Mouse (Mus musculus) E14TG2a.4 (cell line): ENCODE measurements around the gene Adora2a.
A peak's percentile ranks its signal among the peaks of the same experiment; 100 is the strongest.

ENCODE experiments used
- H3K27me3 ChIP-seq: 2 replicates; pipeline ENCODE4 v1.6.1; 2014; ENCODE audit warnings: low read length, control low read depth; ENCODE audit not compliant: insufficient read depth
- H3K36me3 ChIP-seq: 2 replicates; pipeline ENCODE4 v1.6.1; 2014; ENCODE audit warnings: low read length, control low read depth; ENCODE audit not compliant: insufficient read depth
- H3K4me1 ChIP-seq: replicated peaks from 2 replicates; pipeline ENCODE4 v1.6.1; 2014; ENCODE audit warnings: low read depth, low read length, control low read depth
- H3K4me3 ChIP-seq: replicated peaks from 2 replicates; pipeline ENCODE4 v1.5.1; 2014; ENCODE audit warnings: mild to moderate bottlenecking, low read length
- H3K9me3 ChIP-seq: 2 replicates; pipeline ENCODE4 v1.6.1; 2014; ENCODE audit warnings: low read length, control low read depth
- CTCF ChIP-seq: conservative IDR thresholded peaks from 2 replicates; pipeline ENCODE4 v1.5.1; 2014; ENCODE audit warnings: low read length
- NANOG ChIP-seq: IDR thresholded peaks from 2 replicates; pipeline ENCODE4 v1.6.1; 2014; ENCODE audit warnings: borderline replicate concordance, low read length, mixed read lengths
- POU5F1 ChIP-seq: IDR thresholded peaks from 2 replicates; pipeline ENCODE4 v1.6.1; 2014; ENCODE audit warnings: low read length, borderline replicate concordance

Adora2a gene

GRCm38 (mm10) chr10:75302536-75302935 lies 14.1 kb upstream of the Adora2a start:
- Histone ChIP-seq H3K4me3 (no peak overlapping the region), H3K36me3 (peaks cover 79% of the 10 kb centered on the region), H3K4me1 (no peaks in the 10 kb centered on the region), H3K27me3 (no peaks in the 10 kb centered on the region), H3K9me3 (no peaks in the 10 kb centered on the region)
- TF ChIP-seq POU5F1 = no peak
- no peak for TF ChIP-seq NANOG
- no peak for TF ChIP-seq CTCF

- Histone ChIP-seq H3K27me3 (no peaks in the 10 kb centered on the region), H3K9me3 (no peaks in the 10 kb centered on the region), H3K36me3 (peaks cover 86% of the 10 kb centered on the region), H3K4me3 (no peak overlapping the region), H3K4me1 (no peaks in the 10 kb centered on the region)
- no peak for TF ChIP-seq NANOG
These were observed 13.2 kb upstream of the Adora2a start for GRCm38 (mm10) chr10:75303324-75304048.

DNA sequence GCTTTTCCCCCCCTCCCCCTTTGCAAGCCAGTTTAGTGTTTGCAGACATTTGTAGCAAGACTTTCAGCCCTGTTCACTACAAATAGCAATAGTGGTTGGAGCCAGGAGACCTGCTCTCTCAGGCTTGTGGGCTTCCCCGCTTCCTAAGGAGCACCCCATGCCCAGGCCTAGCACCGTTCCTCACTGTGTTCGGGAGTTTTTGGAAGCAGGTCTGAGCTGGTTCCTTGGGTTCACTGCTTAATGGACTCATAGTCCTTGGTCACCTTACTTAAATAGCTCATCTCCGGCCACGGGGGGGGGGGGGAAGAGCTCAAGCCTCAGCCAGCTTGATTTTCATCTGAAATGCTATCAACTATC lies 12.7 kb upstream of the Adora2a start:
- H3K4me3 ChIP-seq = no peak overlapping the region
- no peaks in the 10 kb centered on the region for H3K27me3 ChIP-seq
- no peaks in the 10 kb centered on the region for H3K4me1 ChIP-seq
- no peaks in the 10 kb centered on the region for H3K9me3 ChIP-seq
- TF ChIP-seq CTCF (no peak), NANOG (no peak), POU5F1 (no peak)
- H3K36me3 ChIP-seq = peaks cover 91% of the 10 kb centered on the region

- no peak for TF ChIP-seq NANOG
- no peak for TF ChIP-seq POU5F1
- no peak for TF ChIP-seq CTCF
- Histone ChIP-seq H3K27me3 (no peaks in the 10 kb centered on the region), H3K36me3 (peaks cover 91% of the 10 kb centered on the region), H3K9me3 (no peaks in the 10 kb centered on the region), H3K4me1 (no peaks in the 10 kb centered on the region), H3K4me3 (no peak overlapping the region)
These were observed 12.3 kb upstream of the Adora2a start for GRCm38 (mm10) chr10:75304413-75304812.

DNA sequence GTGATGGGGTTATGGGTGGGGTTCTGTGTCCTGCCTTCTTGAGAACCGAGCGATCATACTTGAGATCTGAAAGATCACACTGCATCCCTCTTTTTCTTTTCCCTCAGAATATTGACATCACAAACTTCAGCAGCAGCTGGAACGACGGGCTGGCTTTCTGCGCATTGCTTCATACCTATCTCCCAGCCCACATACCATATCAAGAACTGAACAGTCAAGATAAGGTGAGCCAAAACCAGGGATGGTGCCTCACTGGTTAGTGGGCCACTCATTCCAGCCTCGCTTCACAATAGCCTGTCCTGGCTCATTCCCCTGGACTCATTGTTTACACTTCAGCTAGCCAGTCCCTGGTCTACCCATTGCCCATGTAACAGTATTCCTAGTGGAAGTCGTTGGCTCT lies 9.5 kb upstream of the Adora2a start:
- no peak for TF ChIP-seq NANOG
- TF ChIP-seq CTCF = no peak
- TF ChIP-seq POU5F1 = no peak
- no peaks in the 10 kb centered on the region for H3K27me3 ChIP-seq
- peaks cover 99% of the 10 kb centered on the region for H3K36me3 ChIP-seq
- no peak overlapping the region for H3K4me3 ChIP-seq
- H3K9me3 ChIP-seq = no peaks in the 10 kb centered on the region
- H3K4me1 ChIP-seq = no peaks in the 10 kb centered on the region

DNA sequence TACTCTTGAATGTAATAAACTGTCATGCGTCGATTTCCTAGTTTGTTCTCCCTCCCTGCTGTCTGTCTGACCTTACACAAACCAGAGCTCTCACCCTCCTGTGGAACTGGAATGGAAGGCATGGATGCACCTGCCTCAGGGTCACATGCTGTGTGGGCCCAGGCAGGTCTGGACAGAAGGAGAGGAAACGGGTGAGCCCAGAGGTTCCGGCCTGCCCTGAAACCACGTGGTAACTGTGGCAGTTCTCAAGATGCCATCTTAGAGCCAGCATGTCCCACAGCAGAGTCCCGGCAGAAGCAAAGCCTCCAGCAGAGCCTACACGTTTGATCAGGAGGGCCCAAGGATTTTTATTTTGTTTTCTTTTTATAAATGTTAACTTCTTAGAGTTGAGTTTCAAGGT lies 4.3 kb upstream of the Adora2a start:
- H3K36me3 ChIP-seq = peaks cover 56% of the 10 kb centered on the region
- H3K9me3 ChIP-seq = no peaks in the 10 kb centered on the region
- TF ChIP-seq NANOG = no peak
- no peak for TF ChIP-seq POU5F1
- TF ChIP-seq CTCF = no peak
- H3K27me3 ChIP-seq = peaks cover 18% of the 10 kb centered on the region
- H3K4me1 ChIP-seq = peaks cover 13% of the 10 kb centered on the region
- H3K4me3 ChIP-seq = no peak overlapping the region

DNA sequence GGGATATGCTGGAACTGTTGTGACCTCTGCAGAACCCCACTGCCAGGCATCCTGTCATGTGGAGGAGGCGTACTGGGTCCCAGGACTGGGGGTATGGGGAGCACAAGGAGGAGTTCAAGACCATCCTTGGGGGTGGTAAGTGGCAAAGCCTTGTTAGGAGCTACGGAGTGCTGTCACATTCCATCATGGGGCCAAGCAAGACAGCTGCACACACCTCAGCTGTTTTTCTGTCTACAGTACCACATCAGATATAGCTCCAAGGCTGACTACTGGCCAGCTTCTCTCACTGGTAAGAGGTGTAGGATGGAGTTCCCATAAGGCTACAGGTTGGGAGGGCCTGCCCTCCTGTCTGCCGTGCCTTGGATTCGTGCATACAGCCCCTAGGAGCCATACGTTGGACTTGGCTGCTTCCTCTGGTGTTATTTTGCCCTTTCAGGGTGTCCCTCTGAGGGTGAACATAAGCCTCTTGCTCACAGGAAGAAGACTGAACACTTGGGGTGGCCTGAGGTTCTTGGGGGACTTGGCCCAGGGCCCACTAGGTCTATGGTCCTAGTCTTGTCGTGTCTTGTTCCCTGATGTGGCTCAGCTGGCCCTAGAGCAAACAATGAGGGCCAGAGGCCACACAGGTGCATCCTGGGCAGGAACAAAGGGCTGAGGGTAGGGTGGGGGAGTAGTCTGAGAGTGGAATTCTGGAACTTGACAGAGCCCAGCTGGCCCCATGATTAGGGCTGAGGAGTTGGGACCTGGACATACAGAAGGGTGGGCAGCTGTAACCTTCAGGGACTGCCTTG lies 2.3 kb upstream of the Adora2a start:
- peaks cover 20% of the 10 kb centered on the region for H3K4me1 ChIP-seq
- H3K4me3 ChIP-seq = no peak overlapping the region
- H3K9me3 ChIP-seq = peaks cover 5% of the 10 kb centered on the region; the same call in 1 of the 2 replicates
- peaks cover 39% of the 10 kb centered on the region for H3K27me3 ChIP-seq
- TF ChIP-seq POU5F1 = no peak
- TF ChIP-seq CTCF = no peak
- peaks cover 36% of the 10 kb centered on the region for H3K36me3 ChIP-seq

DNA sequence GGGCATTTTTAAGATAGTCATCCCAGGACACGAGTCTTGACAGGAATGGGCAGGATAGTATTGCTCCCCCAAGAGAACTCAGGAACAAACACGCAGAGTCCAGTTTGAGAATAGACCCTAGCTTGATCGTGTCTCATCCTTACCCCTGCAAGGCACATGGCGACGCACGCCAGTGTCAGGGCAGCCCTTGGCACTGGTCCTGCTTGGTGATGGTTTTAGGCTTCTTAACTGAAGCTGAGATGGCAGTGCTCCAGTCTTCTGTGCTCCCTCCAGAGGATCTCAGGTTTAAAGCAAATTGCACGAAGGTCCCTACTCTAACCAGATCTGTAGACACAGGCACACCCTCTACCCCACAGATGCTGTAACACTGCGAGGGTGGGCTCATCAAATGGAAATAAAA lies 921 bp upstream of the Adora2a start:
- Histone ChIP-seq H3K4me3 (no peak overlapping the region), H3K27me3 (peaks cover 52% of the 10 kb centered on the region), H3K9me3 (peaks cover 5% of the 10 kb centered on the region; the same call in 1 of the 2 replicates), H3K36me3 (peaks cover 22% of the 10 kb centered on the region), H3K4me1 (peaks cover 20% of the 10 kb centered on the region)
- TF ChIP-seq NANOG = no peak
- TF ChIP-seq POU5F1 = no peak
- TF ChIP-seq CTCF = no peak

DNA sequence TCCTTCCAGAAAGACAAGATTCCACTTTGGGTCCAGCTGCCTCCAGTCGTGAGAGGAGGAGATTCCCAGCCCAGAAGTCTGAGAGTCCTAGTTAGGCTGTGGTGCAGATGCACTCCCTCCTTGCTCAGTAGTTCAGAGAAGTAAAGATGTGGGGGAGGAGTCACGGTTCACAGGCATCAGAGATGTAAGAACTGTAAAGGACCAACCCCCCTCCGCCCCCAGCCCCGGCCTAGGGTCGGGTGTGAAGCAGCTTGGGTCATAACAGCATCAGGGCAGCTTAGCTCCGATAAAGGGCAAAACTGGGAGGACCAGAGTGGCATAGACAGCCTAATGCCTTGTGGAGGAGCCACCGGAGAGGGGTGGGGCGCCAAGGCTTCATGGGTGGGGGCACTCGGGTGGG lies 205 bp upstream of the Adora2a start:
- TF ChIP-seq POU5F1 (no peak), CTCF (no peak), NANOG (no peak)
- Histone ChIP-seq H3K4me1 (peaks cover 20% of the 10 kb centered on the region), H3K9me3 (peaks cover 5% of the 10 kb centered on the region; the same call in 1 of the 2 replicates), H3K36me3 (peaks cover 15% of the 10 kb centered on the region), H3K4me3 (peak overlapping the region; percentile 84), H3K27me3 (peaks cover 58% of the 10 kb centered on the region)
